Mouse (Mus musculus) brain, embryonic 14.5 days (tissue): ENCODE measurements around the gene Isoc2b. TPM values are rescaled to one million over a fixed set of nuclear protein-coding genes. Genes with fewer than 3 reads are reported as not detected.

Experiments used
- DNase-seq: peaks from one replicate; pipeline ENCODE4 v3.0.0-alpha.2; 2011; ENCODE audit warnings: low read depth
- CTCF ChIP-seq: fragments of 200-500 bp; IDR thresholded peaks from 2 replicates; pipeline ENCODE4 v1.5.1; 2012; ENCODE audit warnings: inconsistent platforms, mild to moderate bottlenecking, moderate library complexity, borderline replicate concordance; ENCODE audit not compliant: insufficient read depth, insufficient read length; ENCODE audit errors: extremely low read depth
- POLR2A ChIP-seq: fragments of 200-500 bp; IDR thresholded peaks from 2 replicates; pipeline ENCODE4 v1.6.1; 2012; ENCODE audit warnings: mild to moderate bottlenecking, inconsistent platforms, borderline replicate concordance; ENCODE audit not compliant: poor library complexity, insufficient read depth, insufficient read length, severe bottlenecking; ENCODE audit errors: extremely low read depth
- polyA plus RNA-seq: library from polyadenylated mRNA; depleted of rRNA; stranded (reverse); fragments of >200 nt; gene quantifications from 2 replicates; pipeline ENCODE4 v1.2.3, GENCODE M21; 2012; rRNA removed

The Isoc2b gene
- polyA plus RNA-seq, result 2.6 and 3.3 TPM in 2 replicates

DNA sequence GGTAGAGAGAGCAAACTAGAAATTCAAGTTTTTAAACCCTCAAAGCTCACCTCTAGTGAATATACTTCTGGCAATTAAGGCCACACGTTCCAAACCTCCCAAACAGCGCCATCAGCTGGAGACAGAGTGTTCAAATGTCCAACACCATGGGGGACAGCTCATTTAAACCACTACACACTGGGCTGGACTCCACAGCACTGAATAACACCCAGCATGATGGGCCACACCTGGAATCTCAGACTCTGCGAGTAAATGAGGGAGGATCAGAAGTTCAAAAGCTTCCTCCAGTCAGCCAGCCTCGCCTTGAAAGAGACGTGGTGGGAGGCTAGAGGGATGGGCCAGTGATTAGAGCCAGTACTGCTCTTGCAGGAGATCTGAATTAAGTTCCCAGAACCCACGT lies at the start of gene Isoc2b:
Isoc2b (minus strand) TSS at position 126 of the 400 bp plus-strand sequence.
- TF ChIP-seq POLR2A (no peak), CTCF (no peak)
- DNase-seq, result peak; percentile 19

DNA sequence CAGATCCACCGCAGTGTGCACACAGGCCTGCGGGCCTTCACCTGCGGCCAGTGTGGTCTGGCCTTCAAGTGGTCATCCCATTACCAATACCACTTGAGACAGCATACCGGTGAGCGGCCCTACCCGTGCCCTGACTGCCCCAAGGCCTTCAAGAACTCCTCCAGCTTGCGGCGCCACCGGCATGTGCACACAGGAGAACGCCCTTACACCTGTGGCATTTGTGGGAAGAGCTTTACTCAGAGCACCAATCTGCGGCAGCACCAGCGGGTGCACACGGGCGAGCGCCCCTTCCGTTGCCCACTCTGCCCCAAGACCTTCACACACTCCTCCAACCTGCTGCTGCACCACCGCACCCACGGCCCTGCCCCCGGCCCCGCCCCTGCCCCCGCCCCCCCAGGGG lies 49.0 kb upstream of the Isoc2b start:
- DNase-seq, result no peak
- no peak for TF ChIP-seq POLR2A
- TF ChIP-seq CTCF, result no peak

DNA sequence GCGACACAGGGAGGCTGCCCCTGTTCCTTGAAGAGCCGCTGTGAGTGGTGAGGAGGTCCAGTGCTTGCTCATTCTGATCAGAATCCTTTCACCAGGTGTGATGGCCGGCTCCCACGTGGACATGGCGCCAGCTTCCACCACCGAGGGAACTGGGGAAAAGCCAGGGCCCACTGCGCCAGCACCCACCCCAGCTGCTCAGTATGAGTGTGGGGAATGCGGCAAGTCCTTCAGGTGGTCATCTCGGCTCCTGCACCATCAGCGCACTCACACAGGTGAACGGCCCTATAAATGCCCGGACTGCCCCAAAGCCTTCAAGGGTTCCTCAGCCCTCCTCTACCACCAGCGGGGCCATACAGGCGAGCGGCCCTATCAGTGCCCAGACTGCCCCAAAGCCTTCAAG lies 48.6 kb upstream of the Isoc2b start:
- no peak for DNase-seq
- TF ChIP-seq POLR2A (no peak), CTCF (no peak)

- DNase-seq, result no peak
- no peak for TF ChIP-seq CTCF
- TF ChIP-seq POLR2A, result no peak
Observed at GRCm38 (mm10) chr7:4917494-4917893, 47.4 kb upstream of the Isoc2b start.

DNA sequence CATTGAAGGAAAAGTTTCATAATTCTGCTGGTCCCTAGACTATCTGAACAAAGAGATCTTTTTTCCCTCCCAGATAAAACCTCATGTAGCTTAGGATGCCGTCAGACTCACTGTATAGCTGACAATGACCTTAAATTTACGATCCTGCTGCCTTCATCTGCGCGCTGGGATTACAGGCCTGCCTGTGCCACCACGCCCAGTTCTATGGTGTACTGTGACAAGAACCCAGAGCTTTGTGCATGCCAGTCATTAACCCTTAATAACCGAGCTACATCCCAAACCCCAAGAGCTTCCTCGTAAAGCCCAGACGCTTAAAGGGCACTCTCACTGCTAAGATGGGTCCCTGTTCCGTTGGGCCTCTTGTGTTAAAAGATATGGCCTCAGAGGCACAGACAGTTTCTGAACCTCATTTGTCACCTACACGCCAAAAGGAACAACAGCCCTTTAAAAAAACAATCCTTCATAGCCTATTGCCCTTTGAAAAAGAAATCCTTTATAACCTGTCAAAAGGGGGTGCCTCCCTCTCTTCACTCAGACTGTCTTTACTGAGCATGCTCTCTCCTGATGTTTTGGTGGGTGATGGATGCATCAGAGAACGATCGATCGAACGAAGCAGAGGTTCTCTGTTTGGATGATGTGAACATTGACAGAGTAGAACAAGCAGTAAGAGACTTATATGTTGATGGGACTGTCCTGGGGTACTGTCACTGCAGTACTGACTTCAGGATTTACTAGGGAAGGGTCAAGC lies 45.8 kb upstream of the Isoc2b start:
- TF ChIP-seq POLR2A, result no peak
- no peak for TF ChIP-seq CTCF
- DNase-seq, result peak; percentile 77

GRCm38 (mm10) chr7:4915007-4915665 lies 45.1 kb upstream of the Isoc2b start, which contains the start of gene Zfp628:
TSS of gene Zfp628 (plus strand) at chr7:4915217.
- TF ChIP-seq POLR2A (peak; percentile 89), CTCF (no peak)
- peak; percentile 98 for DNase-seq

DNA sequence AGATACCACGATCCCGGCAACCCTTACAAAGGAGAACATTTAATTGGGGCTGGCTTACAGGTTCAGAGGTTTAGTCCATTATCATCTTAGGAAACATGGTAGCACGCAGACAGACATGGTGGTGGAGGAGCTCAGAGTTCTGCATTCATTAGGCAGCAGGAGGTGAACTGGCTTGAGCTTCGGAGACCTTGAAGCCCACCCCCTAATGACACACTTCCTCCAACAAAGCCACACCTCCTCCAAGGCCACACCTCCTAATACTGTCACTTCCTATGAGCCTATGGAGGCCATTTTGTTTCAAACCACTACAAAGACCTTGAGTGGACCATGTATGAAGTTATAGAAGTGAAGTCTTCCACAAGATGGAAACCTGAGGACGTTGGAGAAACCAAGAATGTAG lies 42.2 kb upstream of the Isoc2b start:
- DNase-seq, result peak; percentile 43
- TF ChIP-seq POLR2A (no peak), CTCF (no peak)

DNA sequence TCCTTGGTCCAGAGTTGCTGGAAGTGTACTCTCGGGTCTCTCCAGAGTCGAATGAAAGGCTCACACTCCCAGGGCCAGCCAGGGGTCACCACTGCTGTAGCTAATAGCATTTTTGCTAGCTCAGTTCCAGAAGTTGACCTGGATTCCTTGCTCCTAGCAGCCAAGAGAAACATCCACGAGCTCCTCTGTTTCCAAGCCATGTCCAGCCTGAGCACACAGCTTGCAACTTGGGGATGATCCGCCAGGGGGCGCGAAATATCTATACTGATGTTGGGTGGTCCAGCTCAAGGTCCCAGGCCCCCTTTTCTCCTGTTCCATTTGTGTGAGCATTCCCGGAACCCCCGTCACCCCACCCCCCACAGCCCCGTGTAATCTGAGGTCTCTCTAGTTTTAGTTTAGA lies 41.5 kb upstream of the Isoc2b start:
- TF ChIP-seq POLR2A (no peak), CTCF (peak; percentile 76)

GRCm38 (mm10) chr7:4906466-4906950 lies 36.5 kb upstream of the Isoc2b start, which contains the start of gene Gm36210:
TSS of gene Gm36210 (minus strand) at chr7:4906516.
- TF ChIP-seq CTCF, result no peak
- no peak for TF ChIP-seq POLR2A
- DNase-seq, result peak; percentile 58

More for the DNA sequence above, 41.5 kb upstream of the Isoc2b start:
- peak; percentile 66 for DNase-seq

DNA sequence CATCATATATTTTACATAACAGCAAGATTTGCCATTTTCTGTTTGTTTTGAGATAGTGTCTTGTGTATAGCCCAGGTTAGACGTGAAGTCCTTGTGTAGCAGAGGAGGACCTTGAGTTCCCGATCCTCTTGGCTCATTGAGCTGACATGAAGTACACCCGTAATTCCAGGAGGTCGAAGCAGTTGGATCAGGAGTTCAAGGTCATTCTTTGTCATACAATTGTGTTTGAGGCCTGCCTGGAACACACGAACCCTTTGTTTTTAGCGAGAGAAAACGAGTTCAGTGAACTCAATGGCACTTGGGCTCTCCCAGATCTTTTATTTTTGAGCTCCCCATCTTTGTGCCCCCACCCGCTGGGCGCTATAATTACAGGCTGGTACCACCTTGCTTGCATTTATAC lies 32.3 kb upstream of the Isoc2b start:
- TF ChIP-seq CTCF (no peak), POLR2A (no peak)
- DNase-seq, result no peak

DNA sequence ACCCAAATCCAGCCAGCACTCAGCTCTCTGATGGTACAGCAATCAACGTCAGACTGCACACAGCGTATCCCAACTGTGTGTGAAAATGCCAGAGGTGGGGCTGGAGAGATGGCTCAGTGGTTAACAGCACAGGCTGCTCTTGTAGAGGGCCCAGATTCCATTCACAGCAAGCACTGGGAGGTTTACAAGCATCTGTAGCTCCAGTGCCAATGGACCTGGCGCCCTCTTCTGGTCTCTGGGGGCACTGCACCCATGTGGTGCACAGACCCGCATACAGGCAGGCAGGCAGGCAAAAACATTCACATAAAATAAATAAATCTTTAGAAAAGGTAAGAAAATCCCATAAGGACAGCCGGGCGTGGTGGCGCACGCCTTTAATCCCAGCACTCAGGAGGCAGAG lies 31.1 kb upstream of the Isoc2b start:
- DNase-seq, result no peak
- TF ChIP-seq CTCF, result peak; percentile 53
- no peak for TF ChIP-seq POLR2A

- DNase-seq, result no peak
- TF ChIP-seq CTCF (no peak), POLR2A (no peak)
Observed at GRCm38 (mm10) chr7:4900523-4900851, 30.4 kb upstream of the Isoc2b start.
